Mouse (Mus musculus) regulatory T cell (primary cell): ENCODE results near the gene Thap2.

ENCODE experiments used
- in situ Hi-C: fragments of 300-600 bp; cut with MboI, MseI; formaldehyde crosslinking; loops from one replicate; pipeline ENCODE4 v1.15.1; 2025; ENCODE audit warnings: high pct_unique_total_duplicates

Gene Thap2

DNA sequence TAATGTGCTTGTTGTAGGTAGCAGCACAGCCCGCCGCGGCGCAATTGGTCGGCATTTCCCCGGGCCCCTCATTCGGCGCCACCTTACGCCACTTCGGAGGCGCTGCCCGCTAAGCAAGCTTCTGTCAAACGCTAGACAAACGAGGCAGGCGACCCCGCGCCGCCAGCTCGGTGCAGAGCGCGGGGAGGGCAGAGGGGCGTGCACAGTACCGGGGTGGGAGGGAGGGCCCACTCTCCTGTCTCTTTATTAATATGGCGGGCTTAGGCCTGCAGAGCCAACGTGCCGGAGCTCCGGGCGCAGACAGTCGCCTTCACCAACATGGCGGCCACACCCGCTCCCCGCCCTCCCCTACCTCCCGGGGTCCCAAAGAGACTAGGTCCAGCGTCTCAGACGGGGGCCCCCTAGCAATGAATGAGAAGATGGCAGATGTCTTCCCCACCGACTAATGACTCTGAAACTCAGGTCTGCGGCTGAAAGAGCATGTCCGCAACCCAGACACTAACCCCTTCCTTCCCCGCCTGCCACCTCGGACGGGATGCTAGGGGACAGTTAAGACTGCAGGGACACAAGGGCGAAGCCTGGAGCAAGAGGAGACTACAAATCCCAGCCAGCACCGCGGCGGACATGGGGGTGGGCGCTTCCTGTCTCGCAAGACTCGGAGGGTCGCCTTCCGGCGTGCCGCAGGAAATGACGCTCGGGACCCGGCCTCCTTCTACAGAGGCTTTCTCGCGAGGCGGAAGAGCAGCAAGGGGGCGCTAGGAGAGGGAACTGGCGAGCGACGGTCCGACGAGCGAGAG is at the start of gene Thap2, which contains the start of gene Zfc3h1:
Thap2 (minus strand) TSS at position 223 of the 797 bp plus-strand sequence.
Zfc3h1 (plus strand) TSS at position 739 of the 797 bp plus-strand sequence.
- in situ Hi-C loops, result loop anchor here (5.0 kb wide), 2 partner anchors 38 to 52 kb away; no protein-coding TSS in a partner anchor

DNA sequence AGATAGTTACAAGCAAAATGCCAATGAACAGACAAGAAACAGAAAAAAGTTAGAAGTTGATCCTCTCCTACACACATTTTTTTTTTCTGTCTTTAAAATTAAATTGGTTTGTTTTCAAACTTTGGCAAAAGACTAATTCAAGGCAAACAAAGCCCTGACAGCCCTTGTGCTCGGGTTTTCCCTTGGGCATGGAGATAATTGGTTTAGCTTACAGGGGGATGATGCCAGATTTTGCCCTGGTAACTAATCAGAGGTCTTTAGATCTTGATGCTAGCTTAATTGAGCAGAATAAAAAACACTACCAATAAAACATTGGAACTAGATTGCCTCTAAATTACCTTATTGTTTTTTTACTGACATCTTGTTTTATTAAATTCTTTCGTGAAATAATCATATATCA is 41.1 kb upstream of the Thap2 start:
- in situ Hi-C loops, result loop anchor here (10.0 kb wide), 1 partner anchor 1629 kb away; no protein-coding TSS in a partner anchor

DNA sequence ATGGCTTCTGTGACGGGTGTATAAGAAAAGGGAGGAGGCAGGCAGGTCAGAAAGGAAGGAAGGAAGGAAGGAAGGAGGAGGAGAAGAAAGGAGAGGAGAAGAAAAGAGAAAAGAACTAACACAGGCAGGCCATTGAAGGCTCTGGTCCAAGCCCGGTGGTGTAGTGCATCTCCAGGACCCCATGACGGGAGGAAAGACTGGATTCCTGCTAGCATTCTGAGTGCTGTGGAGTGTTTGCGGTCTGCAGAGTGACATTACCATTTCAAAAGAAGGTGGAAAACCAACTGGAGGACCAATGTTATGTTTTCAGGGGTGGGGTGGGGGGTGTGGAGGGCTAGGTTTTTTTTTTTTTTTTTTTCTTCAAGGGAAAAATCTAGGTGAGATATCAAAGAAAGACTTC is 37.7 kb upstream of the Thap2 start:
- in situ Hi-C loops, result loop anchor here (5.0 to 10.0 kb wide), 2 partner anchors 35 to 1633 kb away; no protein-coding TSS in a partner anchor

DNA sequence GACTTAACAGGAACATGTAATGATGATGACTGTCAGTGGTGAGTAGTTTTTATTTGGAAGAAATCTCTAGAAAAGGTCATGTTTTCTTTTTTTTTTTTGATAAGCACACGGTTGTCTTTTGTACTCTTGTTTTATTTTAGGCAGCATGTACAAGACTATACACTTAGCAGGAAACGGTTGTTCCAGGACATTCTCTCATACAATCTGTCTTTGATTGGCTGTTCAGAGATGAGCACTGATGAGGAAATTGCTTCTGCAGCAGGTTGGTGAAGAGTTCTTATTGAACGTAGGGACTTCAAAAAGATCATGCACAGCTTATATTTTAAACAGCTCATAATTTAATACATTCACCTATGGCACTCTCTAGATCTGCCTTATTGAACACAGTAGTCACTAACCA is 29.8 kb upstream of the Thap2 start:
- in situ Hi-C loops, result no loop called here

DNA sequence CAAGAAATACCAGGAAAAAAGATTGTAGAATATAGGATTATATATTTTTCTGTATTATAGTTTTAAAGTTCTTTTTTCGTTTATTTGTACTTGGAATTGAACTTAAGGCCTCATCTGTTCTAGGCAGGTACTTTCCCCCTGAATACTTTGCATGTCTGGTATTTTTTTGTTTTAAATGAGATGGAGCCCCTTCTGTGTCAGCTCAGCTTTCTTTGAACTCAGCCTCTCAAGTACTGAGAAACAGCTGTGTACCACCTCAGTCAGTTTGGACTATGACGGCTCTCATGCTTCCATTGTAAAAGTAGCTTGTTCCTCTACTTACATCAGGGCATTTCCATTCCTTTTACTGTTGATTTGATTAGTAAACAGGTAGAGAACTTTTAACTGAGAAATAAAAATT is 29.3 kb upstream of the Thap2 start:
- in situ Hi-C loops, result no loop called here

DNA sequence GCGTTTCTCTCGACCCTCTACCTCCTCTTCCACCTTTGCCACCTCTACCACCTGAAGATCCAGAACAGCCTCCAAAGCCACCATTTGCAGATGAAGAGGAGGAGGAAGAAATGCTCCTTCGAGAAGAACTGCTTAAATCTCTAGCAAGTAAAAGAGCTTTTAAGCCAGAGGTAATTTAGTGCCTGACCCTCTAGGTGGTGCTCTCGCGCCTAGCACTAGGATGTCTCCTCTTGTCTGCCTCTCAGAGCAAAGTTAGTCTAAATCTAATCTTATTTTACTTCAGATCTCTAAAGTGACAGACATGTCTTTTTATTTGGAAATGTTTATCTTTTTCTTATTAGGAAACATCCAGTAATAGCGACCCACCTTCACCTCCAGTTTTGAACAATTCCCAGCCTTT is 22.1 kb upstream of the Thap2 start:
- in situ Hi-C loops, result no loop called here

DNA sequence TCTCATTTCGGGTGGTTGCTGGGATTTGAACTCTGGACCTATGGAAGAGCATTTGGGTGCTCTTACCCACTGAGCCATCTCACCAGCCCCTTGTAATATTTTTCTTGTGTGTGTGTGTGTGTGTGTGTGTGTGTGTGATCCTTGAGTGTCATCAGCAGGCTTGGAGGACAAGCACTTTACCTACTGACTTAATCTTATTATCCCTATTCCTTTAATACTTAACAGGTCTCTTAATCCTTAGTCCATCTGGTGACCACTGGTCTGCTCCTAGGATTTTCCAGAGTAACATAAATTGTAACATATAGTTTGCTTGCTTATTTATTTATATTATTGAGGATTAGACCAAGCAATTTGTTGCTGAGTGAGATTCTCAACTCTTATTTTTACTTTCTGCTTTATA is 7.7 kb upstream of the Thap2 start:
- in situ Hi-C loops, result no loop called here

DNA sequence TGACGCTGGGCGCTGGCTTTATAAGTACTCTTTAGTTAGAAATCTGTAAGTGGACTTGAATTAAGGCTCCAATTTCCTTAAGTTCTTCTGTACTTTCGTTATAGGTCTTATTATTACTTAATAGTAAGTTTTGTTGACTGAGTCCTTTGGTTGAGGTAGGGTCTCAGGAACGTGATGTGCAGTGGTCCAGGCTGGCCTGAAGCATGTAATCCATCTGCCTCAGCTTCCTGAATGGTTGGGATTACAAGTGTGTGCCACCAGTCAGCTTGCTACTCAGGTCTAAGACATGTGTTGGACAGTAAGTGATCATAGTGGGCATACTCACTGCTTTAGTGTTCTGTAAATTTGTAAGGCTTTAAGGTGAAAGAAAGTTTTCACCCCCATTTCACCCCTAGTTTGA is 6.8 kb upstream of the Thap2 start:
- in situ Hi-C loops, result no loop called here

DNA sequence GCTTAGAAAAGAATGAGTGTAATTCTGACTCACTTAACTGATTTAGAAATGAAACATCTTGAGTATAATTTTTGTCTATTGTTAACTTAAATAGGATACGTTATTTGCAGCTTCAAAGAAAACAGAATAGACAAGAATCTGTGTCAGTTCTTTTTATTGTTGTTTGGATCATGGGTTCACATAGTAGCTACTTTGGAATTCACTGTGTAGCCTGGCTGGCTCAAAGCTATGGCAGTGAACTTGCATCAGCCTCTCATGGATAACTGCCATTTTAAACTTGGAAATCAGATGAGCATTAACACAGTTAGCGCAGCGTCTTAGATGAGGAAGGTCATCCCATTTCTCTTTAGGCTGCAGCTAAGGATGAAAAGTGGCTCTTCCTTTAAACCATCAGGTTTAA is 3.6 kb upstream of the Thap2 start:
- in situ Hi-C loops, result loop anchor here (5.0 kb wide), 2 partner anchors 34 to 56 kb away; no protein-coding TSS in a partner anchor

DNA sequence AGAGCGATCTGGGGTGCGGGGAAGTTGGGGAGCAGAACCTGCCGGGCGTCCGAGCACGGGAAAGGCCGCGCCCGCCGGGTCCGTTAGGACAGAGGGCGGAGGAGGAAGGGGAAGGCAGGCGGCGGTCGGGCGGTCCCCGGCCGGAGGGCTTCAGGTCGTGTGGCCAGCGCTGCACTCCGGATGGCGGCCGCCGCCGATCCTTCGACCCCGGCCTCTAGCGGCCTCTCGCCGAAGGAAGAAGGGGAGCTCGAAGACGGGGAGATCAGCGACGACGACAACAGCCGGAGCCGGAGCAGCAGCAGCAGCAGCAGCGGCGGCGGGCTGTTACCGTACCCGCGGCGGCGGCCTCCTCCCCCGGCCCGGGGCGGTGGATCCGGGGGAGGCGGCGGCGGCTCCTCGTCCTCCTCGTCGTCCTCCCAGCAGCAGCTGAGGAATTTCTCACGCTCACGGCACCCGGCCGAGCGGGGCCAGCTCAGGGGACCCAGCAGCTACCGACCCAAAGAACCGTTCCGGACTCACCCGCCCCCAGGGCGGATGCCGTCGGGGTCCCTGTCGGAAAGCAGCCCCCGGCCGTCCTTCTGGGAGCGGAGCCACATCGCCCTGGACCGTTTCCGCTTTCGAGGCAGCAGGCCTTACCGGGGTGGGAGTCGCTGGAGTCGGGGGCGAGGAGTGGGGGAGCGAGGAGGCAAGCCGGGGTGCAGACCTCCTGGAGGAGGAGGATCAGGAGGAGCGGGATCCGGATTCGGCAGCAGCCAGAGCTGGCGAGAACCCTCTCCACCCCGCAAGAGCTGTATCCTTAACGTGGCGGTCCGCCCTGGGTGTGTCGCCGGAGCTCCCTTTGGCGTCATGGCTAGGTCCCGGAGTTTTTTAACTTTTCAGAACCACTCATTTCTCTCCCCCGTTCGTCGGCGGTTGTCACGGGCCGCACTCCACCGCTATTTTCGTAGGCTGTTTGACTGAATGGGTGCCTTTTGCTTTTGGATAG is 1.1 kb upstream of the Thap2 start:
- in situ Hi-C loops, result loop anchor here (5.0 kb wide), 2 partner anchors 37 to 53 kb away; no protein-coding TSS in a partner anchor

DNA sequence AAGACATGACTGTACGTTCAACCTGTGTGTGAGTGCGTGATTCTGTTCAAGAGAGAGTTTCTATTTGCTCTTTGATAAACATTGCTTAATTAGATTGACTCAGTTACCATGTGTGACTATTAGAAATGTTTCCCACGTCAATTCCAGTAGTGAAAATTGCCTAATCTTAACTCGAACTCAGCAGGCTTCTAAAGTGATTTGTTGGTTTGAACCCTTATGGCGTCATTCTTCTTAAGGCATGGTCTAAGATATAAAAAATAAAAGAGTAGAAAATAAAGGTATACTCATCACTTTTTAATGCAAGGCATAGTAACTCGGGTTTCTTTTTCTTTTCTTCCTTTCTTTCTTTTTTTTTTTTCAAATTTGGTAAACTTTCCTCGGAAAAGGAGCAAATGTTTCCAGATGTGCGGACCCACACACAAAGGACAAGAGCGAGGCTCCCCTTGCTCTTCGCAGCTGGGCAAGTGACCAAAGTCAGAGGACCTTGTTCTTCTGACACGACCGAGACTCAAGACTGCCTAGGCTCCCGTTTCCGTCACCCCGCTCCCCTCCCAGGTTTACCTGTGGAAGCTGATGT is 511 bp downstream of the Thap2 start:
- in situ Hi-C loops, result no loop called here

DNA sequence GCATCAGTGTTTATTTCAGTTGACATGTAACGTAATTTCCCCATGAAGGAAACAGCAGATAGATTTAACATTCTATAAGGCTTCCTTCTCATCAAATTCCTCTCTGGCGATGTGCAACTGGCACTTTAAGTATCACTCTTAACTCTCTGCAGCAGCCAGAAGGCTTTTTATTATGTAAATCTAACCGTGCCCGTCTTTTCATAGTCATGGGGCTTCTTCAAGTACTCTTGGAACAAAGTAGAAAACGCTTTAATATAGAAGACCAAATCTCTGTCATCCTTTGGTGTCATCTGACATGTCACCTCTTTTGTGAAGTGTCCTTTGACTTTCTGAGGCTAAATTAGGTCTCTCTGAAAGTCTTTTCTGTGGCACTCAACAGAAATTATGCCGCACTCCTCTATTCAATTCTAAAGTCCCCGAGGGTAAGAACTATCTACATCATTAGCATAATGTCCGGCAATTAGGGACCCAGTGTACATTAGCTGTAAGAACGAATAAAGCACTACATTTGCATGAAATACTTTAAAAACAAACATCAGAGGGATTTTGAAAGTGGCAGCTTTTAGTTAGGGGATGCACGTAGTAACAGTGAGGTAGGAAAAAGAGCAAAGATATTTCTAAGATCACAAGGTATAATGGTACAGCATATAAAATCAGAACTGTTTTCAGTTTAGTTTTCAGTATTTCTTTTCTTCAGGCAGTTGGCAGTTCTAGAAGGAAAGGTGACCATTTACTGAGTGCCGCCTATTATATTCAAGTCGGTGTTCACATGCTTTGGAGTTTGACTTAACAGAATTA is 1.2 kb downstream of the Thap2 start:
- in situ Hi-C loops, result no loop called here

DNA sequence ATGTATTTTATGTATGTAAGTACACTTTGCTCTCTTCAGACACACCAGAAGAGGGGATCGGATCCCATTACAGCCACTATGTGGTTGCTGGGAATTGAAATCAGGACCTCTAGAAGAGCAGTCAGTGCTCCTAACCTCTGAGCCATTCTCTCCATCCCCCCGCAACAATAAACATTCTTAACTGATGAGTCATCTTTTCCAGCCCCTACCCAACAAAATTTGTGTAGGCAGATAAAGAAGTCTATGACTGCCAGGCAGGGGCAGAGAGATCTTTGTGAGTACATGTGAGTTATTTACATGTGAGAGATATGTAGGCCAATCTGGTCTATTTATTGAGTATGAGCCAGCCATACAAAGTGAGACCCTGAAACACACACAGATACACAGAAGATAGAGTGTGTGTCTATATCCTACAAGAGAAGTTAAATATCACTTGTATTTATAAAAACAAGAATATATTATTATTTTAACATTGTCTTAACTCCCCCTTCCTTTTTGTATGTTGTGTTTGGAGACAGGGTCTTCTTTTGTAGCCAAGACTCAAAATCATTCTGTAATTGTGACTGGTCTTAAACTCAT is 2.6 kb downstream of the Thap2 start:
- in situ Hi-C loops, result no loop called here

DNA sequence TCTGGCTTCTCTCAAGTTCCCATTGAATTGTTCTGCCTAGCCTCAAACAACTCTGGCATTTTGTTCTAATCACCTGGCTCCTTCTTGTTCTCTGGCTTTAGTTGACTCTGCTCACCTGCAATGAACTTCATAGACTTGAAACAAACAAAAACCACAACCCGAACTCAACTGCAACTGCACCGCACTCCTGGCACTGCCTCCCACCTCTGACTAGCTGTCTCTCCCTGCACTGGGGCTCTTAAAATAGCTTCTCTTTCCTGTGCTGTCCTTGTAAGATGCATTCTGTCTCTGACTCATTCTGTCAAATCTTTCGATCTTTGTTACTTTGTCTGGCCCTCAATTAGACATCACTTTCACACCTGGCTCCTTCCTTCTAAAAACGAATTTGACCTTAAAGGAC is 21.1 kb downstream of the Thap2 start:
- in situ Hi-C loops, result loop anchor here (25.0 kb wide), 1 partner anchor 1574 kb away; no protein-coding TSS in a partner anchor

DNA sequence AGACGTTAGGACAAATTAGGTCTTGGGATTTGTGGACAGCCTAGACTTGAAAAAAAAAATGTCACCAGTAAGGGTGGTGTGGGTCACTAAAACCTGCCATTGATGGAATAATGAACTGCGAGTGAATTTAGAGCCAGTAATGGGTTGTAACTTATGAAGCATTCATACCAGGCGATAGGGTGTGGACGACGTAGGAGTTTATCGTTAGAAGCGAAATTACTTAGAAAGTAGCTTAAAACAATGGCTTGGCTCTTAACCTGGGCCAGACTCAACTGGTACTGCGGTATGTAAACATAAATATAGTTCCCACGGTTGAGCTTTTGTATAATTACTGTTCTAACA is 21.6 kb downstream of the Thap2 start:
- in situ Hi-C loops, result loop anchor here (25.0 kb wide), 1 partner anchor 1575 kb away; no protein-coding TSS in a partner anchor

DNA sequence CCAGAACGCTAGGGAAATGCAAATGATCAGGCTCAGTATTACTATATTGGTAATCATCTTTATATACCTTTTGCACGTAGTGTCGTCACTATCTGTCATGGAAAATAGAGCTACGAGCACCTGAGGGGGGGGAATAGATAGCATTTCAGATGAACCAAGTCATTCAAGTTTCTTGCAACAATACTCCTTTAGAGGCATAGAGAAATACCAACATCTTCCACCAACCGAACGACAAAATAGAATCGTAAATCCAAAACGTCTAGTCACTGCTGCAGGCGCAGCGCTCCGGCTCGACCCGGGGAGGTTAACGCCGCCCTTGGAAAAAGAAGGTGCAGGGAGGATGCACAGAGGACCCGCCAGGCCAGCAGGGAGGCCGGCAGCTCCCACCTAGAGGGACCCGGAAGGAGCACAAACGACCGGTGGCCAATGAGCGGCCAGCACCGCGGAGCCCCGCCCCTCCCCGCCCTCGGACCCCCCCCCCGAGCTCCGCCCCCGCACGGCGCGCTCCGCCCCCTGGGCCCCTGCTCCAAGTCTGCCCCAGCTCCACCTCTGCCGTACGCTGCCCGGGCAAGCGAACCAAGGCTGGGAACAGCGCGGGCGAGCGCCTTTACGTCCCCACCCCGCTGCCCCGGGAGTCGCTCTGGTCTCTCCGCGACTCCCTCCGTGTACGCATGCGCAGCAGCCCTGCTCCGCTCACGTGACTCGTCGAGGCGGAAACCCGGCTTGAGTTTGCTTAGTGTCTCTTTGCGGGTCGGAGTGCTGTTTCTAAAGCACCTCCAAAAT is 22.2 kb downstream of the Thap2 start, which contains the start of gene Tmem19:
Tmem19 (minus strand) TSS at position 662 of the 783 bp plus-strand sequence.
- in situ Hi-C loops, result loop anchor here (25.0 kb wide), 1 partner anchor 1575 kb away; no protein-coding TSS in a partner anchor

DNA sequence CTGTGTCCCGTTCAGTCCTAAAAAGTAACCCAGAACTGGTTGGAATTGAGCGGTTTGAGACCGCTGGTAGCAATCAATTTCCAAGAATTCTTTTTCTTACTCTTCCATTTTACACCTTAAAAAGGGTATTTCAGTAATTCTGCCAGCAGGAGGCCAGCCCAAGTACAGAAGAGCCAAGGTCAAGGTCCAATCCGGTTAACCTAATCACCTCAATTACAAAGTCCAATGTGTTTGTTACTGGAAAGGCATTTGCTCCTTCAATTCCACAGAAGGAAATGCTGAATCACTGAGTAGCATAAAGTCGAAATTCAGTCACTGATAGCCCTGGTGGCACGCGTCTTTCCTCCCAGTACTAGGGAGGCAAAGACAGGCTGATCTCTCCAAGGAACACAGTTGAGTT is 25.2 kb downstream of the Thap2 start:
- in situ Hi-C loops, result loop anchor here (25.0 kb wide), 1 partner anchor 1578 kb away; no protein-coding TSS in a partner anchor

DNA sequence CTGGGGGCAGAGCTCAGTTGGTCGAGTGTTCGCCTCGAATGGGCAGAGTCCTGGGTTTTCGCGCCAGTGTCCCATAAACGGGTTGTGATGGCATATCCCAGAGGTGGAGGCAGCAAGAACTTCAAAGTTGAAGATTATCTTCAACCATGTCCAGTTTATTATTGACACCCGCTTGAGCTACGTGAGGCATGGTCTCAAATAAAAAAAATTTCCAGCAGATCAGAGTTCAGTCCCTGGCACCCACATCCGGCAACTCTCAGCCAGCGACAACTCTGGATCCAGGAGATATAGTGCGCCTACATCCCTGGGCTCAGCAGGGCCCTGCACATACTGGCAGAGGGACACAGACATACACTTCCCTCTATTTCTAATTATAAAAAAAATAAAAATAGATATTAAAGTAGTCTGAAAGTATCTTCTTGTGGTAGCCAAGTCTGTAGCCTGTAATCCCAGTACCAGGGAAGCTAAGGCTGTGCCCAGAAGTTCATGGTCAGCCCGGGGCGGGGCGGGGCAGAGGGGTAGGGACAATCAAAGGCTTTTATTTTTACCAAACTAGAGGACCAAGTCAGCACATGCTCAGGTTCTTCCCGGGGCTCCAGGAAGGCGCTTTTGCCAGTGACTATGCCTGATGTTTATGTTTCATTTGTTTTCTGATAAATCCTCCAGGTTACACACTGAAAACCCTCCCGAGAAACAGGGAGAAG is 25.9 kb downstream of the Thap2 start:
- in situ Hi-C loops, result loop anchor here (25.0 kb wide), 1 partner anchor 1579 kb away; no protein-coding TSS in a partner anchor

DNA sequence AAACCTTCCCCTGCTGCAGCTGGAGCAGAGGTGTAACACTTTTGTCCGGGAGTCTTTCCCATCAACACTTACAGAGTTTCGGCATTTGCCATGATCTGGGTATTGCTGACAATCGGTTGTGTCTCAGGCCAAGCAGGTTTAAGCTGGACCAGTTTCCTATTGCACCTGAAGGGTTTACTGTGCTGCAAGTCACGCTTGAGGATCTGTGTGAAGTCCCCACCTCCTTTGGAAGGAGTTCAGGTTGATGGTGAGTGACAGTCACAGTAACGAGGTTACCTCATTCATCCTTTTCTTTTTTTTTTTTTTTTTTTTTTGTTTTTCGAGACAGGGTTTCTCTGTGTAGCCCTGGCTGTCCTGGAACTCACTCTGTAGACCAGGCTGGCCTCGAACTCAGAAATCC is 28.1 kb downstream of the Thap2 start:
- in situ Hi-C loops, result loop anchor here (25.0 kb wide), 1 partner anchor 1581 kb away; no protein-coding TSS in a partner anchor
